Mouse (Mus musculus) olfactory bulb, adult 2 months (tissue): ENCODE data around the gene Ak1.

Experiments used
- CTCF ChIP-seq: fragments of 200-500 bp; IDR thresholded peaks from 2 replicates; pipeline ENCODE4 v1.5.1; 2012; ENCODE audit warnings: low read depth, mild to moderate bottlenecking, low read length, moderate library complexity; ENCODE audit not compliant: insufficient read depth
- POLR2A ChIP-seq: fragments of 200-500 bp; IDR thresholded peaks from 2 replicates; pipeline ENCODE4 v1.6.1; 2012; ENCODE audit warnings: mild to moderate bottlenecking, low read depth, low read length, moderate library complexity; ENCODE audit not compliant: insufficient read depth

DNA sequence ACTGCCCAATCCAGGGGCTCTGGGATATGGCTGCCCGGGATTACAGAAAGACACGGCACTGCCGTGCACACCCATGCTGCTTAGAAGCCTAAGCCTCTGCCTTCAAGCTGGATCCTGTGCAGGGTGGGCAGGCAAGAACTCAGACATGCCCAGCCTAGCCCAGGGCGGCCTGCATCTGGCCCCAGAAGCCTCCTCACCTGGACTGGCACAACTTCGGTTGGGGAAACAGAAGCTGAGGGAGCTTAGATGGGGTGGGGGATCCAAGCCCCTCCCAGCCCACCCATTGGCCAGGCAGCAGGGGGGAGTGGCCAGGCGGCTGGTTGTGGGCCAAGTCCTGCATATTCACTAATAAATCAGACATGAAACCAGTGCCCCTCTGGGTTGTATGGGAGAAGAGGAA lies 60.2 kb downstream of the Ak1 start:
- TF ChIP-seq CTCF (no peak), POLR2A (no peak)
